Mouse (Mus musculus): ENCODE measurements around the gene Dpp4.
A peak's percentile ranks its signal among the peaks of the same experiment; 100 is the strongest.

Gene Dpp4

DNA sequence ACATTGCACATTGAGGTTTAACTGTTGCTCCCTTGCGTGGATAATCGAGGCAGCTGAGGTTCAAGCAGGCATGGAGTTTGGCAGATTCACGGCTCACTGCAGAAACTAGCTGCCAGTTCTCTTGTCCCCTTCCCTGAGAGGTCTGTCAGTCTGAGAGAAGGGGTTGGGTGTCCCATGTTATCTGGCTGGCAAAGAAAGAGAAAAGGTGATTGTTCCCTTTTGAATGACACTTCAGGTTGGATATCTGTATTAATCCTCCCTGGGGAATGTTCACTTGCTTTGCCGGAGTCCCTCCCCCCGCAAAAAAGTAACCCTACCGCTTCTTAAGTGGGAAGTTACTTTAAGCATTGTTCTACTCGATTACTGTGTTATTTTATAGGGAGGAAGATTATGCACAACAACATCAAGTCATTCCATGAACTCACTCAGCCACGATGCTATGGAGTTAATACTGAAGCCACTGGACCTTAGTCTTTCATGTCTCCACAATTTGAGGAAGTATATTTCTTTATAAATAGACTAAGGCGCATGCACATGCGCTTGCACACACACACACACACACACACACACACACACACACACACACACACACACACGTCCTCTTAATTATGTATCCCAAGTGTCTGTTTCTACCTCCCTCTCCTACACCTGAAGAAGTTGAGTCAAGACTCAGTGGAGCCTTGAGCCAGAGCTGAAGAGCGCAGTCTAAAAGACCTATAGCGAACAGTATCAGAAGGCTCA, at the start of gene Dpp4:
Gene Dpp4, minus strand, starts transcription at position 151 of the 741 bp plus-strand sequence.
- DNase-seq (ENCODE audit: low spot score): no peak

DNA sequence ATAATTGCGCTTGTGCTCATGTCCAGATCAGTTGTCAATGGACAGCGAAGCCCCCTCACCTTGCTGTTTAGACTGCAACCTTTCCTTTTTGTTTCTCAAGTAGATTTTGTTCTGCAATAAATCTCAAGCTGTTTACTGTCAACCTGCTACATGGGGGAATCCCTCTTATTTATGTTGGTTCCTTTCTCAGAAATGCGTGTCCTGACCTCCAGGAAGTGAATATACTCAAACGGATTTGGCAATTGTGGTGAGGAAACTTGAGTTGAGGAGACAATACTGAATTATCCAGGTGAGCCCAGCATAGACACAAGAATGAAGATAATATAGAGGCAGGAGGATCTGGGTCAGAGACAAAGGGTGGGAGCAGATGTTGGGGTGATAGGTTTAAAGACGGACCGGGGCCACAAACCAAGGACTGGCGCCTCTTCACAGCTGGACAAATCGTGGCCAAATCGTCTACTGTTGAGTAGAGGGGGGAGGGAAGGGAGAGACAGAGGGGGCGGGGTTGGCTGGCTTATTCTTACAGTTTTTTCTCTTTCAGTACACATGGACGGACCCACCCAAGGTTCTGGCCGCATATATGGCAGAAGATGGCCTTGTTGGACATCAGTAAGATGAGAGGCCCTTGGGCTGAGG, 48.9 kb upstream of the Dpp4 start:
- no peak for DNase-seq (ENCODE audit: low spot score)

DNA sequence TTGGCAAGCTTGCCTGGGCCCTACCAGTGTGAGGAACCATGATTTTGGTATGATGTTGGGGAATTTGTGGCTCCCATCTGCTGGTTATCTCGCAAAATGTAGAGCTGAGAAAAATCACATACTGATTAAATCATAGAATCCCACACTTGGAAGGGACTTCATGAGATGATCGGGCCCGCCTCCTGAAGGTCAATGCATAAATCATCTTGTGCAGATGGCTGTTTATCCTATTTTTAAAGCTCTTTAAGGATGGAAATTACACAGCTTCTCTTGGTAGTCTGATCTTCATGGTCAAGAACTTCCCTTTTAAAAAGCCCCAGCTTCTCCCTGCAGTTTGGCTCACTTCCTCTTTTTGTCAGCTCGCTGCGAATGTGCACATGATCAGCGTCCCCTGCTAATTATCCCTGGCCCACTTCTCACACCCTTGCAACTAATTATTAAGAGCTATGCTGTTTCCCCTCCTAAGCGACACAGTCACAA, 48.2 kb upstream of the Dpp4 start:
- no peak for DNase-seq (ENCODE audit: low spot score)

DNA sequence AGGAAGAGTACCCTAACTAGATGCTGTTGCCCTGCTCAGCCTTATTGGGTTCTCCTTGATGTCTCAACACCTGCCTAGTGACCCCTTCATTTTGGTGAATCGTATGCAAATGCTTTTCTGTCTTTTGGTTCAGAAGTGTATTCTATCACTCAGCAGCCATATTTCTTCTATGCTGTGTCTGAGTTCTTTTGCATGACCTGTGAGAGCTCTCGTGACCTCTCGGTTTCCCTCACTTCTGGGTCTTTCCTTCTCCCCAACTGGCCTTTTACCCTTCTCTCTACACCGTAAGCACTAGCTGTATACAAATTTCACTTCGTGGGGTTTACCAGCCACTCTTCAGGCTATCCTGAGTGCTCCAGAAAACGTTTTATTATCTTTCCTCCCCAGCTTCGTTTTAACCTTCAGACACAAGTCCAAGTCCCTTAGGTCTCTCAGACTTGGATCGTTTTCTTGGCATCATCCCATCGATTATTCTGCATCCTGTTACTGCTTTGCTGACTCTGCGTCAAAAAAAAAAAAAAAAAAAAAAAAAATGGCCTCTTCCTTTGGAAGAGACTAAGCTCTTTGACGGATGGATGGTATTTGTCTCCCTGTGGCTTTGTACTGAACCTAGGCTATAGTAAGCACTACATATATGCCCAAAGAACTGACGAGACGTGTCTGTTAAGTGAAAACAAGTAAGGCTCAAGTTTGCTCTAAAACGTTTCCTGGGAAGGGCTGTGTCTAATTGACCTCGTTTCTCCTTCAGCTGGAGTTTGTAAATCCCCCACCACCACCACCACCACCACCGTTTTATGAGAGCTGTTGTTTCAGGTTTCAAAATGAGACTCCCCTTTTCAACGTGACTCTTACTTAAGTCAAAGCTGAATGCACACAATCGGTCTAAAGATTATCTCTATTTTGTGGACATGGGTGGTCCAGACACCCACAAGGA, 47.5 kb upstream of the Dpp4 start:
- DNase-seq (ENCODE audit: low spot score): no peak

DNA sequence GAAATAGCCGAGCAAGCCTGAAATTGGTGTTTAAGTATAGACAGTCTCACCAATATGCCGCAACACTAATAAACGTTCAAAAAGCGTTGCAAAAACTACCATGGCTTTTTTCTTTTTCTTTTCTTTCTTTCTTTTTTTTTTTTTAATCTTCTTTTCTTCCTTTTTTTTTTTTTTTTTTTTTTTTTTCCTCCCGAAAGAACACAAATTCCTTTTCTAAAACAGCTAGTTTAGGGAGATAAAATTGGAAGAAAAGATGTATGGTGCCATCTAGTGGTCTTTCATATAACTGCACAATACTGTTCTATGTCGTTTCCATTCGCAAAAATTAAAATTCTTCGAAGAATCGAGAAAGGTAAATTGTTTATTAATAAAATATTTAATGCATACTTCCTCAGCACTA, 46.0 kb upstream of the Dpp4 start:
- DNase-seq (ENCODE audit: low spot score): no peak

DNA sequence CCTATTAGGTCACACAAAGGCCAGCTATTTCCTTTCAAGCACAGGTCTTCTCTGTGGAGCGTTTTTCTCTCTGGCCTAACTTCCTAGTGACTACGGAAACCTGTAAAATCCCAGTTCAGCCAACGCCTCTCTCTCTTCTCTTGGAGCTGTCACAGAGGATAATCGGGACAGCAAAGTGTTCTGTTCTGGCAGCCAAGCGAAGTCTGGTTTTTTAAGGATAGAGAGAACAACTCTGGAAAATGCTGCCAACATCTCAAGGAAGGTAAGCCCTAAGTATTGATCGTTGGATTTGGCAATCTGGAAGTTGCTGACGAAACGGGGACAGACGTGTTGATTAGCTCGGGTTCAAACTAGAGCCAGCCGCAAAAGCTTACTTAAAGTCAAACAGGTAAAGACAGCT, 43.0 kb upstream of the Dpp4 start:
- DNase-seq (ENCODE audit: low spot score): no peak

DNA sequence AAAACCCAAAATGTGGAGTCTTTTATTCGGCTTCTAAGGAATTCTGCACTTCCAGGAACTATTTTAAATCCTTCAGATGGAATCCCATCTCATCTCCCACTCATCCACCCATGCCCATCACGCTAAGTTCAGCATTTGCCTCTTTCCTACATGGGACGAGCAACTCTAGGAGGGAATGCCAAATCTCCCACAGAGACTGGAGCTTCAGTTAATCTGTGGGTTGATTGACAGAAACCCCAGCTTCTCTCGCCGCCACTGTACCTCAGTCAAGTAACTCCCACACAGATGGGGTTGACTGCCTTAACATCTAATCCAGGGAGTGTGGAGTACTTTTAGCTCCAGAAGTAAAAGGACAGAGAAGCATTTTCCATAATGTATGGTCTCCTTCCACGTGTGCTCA, 42.0 kb upstream of the Dpp4 start:
- DNase-seq (ENCODE audit: low spot score): no peak

DNA sequence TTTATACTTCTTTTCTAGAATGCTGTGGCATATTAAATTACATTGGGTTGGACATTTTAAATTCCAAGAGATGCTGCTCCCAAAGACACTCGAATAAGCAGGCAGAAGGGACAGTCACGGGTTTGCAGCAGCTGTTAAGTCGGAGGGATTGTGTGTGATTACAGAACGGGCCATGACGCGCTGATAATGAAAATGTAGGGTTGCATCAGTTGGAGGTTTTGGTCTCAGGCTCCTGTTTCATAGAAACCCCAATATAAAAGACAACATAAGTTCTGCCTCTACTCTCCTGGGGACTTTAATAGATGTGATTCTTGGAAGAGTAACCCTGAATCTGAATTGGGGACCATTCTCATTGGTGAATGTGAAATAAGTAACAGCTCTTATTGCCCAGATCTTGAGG, 38.3 kb upstream of the Dpp4 start:
- DNase-seq (ENCODE audit: low spot score): no peak

DNA sequence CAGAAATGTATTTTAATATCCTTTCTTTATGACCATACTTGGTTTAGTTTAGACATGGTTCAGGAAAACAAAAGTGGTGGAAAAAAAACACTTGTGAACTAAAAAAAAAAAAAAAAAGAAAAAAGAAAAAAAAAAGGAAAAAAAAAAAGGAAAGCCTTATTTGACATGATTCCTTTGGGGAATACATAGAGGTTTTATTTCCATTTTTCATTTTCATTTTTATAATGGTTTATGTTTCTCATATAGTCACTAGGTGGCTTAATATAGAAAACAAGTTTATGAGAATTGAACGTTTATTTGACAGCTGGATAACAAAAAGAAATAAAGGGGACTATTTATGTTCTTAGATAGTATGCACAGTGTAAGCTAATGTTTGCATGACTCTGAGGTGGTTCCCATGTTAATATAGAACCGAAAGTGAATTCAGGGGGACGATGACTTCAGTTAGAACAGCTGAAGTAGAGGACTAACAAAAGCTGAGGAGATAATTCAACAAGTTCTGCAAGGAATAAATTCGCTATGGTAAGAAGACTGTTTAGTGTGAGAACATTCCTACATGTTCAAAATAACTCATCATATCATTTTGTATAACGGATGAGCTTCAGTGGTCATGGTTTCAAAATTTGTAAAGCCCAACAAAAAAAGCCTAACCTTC, 37.8 kb upstream of the Dpp4 start:
- no peak for DNase-seq (ENCODE audit: low spot score)

DNA sequence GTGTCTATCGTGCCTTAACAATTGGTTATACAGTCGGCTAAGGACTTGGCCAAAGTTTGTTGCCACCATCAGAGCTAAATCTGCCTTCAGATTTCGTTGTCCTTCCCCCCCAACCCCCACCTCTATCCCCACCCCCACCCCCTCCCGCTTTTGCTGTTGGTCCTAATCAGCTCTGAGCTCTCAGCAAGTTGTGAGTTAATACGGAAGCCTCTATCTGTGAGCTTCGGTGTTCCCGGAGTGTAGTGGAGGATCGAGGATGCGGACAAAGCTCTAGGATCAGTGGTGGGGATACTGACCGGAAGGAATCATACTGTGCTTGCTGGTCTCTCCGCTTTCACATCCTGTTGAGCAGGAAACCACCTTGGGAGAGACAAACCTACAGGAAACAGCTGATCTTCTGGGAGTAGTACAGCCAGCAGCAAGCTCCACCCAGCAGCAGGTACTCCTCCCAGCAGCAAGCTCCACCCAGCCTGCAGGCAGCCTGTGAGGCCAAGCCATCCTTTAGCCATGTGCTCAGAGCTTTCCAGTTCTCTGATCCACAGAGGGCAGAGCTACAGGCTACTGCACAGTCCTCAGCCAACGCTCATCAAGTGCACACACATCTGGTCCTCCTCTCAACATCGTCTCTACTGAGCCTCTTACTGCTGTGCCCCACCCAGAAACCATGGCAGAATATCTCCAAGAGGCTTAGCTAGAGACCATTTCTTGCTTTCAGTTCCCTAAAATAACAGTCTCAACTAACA, 28.9 kb upstream of the Dpp4 start:
- peak; percentile 54 for DNase-seq (ENCODE audit: low spot score)

DNA sequence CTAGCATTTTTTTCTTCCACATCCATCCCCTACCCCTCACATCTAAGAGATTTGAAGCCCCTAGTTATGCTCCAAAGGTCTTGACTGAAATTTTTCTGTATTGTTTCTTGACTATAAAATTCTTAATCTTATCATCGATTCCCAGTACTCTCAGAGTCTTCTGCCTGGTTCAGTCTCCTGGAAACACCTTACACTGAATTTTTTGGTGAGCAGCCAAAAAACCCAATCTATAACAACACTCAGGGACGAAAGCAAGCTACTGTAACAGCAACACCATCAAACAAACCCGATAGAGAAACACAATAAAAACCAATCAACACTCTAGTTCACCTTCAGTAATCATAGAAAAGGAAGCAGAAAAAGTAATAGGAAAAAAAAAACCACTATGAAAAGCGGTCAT, 28.1 kb upstream of the Dpp4 start:
- DNase-seq (ENCODE audit: low spot score): no peak

DNA sequence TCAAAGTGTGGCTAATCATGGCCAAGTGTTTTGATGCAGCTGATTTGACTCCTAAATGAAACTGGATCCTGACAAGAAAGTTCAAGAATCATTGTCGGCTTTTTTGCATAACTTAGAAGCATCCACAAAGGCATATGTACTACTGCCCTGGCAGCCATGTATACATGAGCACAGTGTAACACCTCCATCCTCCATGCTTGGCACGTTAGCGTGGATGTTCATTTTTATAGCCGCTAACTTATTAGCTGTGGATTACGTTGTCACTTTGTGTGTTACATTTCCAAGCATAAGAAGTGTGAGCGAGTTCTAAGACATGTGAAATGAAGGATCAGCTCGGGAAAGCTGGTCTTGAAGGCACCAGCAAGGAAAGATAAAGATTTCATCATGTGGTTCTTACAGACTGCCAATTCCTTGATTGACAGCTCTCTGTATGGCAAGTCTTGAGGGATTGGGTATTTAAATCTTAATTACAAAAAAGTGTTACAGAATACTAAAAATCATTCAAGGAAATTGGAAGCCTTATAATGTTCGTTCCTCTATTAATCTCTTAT, 19.3 kb upstream of the Dpp4 start:
- DNase-seq (ENCODE audit: low spot score): no peak

DNA sequence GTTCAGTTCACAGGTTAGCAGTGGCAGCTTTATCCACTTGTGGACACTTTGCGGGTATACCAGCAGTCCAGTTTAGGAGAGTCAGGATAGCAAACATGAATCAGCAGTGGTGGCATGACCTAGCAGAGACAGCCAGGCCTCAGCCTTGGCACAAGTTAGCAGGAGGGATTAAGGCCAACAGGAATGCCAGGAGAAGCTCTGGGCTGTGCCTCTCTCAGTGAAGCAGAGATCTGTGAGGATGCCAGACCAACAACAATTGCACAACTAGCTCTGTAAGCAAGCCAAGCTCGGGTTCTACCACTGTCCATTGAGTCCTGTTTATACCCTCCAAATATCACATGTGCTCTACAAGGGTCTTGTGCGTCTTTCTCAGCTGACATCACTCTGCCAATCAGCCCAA, 13.9 kb upstream of the Dpp4 start:
- no peak for DNase-seq (ENCODE audit: low spot score)

DNA sequence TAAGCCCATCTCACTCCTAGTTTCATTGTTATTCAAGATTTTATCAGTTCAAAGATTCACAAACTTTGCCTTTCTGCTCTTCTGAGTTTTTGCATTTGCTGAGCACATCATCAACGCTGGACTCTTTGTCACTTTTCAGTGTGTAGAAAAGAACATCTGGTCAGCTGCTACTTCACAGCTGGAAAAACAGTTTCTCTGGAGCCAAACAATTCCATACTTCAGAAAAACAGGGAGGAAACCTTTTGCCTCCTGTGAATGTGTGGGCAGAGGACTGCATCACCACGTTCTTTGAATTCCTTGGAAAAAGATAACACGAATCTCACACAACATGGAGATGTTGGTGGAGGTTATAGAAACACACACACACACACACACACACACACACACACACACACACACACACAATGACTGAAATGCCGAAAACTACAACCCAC, 11.3 kb upstream of the Dpp4 start:
- no peak for DNase-seq (ENCODE audit: low spot score)

DNA sequence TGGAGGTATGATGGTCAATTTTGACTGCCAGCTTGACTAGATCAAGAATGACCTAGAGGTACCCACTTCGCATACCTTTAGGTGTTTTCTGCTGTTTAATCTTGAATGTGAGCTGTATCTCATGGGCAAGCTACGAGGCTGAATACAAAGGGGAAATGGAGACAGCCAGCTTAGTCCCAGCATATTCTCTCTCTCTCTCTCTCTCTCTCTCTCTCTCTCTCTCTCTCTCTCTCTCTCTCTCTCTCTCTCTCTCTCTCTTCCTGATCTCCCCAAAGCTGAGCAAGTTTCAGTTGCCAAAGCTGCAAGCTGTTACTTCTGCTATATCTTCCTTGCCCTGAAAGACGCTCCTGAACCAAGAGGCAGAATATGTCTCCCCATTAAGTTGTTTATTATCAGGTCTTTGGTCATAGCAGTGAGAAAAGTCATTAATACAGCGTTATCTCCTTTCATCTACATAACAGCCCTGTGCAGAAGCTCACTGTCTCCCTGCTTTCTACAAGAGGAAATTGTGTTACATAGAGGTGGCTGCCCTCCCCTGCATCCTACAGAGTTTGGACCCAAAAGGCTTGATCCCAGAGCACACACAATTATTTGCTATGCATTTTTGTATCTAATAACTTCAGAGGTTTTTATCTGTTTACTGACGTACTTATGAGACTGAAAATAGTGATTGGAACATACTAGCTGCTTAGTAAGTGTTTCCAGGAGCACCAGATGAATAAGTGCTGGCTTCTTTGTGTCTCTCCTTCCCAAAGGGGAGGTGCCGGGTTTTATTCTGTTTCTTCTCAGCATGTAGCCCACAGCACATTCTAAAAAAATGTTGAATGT, 10.7 kb upstream of the Dpp4 start:
- DNase-seq (ENCODE audit: low spot score): no peak

DNA sequence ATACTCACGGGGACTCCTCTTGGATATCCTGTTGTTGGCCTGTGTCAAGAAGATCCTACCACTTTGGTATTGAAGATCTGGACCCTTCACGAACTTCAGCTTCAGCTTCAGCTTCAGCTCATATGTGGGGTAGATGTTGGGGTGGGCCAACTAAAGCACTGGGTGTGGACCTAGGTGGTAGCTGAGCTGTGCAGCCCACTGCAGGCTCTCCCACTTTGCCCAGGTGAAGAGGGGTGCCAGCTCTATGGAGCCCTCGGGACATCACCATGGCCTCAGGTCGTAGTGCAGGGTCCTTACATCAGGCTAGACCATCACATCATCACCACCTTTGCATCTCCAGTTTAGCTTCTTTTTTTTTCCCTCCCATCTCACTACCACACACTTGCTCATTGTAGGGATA, 9.2 kb upstream of the Dpp4 start:
- no peak for DNase-seq (ENCODE audit: low spot score)

DNA sequence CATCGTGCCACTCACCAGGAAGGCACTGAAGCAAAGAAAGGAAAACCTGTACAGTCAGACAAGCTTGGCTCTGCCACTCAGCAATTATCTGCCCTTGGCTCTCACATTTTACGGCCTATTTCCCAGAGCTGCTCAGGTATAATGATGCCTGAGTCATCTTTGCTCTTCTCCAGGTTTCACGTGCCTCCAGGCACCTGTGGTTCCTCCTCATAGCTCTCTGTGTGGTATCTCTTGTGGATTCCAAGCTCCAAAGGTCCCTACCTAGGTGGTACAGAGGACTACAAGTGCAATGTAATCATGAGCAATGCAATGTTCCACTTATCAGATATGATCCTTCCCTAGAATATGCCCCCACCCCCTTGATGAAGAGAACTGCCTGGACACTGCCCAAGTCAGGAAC, 8.0 kb upstream of the Dpp4 start:
- DNase-seq (ENCODE audit: low spot score): no peak

DNA sequence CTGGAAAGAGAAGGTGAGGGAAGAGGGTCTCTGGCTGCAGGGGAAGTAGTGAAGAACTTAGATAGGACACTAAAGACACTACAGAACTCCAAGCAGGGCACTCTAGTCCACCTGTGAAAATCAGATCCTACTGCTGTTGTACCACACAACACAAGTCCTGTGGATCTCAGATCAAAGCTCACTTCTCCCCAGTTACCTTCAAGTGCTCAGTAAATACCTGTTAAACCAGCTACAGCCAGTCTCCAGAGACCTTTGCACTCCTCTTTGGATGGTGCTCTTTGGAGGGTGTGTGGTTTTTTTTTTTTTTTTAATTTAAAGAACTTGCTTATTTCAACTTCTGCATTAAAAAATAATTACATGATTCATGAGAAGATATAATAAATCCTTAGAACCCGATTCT, 5.2 kb upstream of the Dpp4 start:
- DNase-seq (ENCODE audit: low spot score): no peak

DNA sequence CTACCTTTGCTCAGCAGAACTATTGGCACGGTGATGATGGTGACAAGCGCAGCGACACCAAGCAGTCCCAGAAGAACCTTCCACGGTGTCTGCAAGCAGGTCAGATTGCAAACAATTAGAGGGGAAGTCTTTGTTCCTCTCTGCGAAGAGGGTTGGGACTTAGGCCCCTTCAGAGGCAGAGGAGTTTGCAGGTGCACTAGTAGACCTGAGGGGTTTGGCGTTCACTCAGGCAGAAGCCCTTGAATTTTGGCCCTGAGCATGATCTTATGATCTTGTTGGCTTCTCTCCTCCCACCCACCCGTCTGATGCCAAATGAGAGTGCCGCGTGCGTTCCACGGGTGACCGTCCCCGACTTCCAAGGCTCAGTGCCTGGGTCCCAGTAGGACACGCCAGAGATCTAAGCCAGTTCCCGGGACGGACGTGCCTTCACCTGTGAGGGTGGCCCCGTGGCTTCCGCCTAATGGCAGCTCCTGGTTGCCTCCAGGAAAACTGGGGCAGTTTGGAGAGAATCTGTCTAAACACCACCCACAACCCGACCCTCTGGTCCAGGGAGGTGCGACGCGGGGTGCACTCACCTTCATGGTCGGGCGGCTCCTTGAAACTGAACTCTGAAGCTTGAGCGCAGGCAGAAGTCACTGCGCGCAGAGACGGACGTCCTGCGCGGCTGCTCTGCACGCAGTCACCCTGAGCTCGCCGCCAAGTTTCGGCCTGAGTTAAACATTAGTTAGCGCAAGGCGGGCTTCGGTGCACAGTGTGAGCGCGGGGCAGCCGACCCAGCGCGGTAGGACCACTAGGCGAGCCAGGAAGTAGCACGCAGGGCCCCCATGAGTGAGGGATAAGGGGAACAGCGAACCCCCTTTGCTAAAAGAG, 585 bp downstream of the Dpp4 start:
- peak; percentile 76 for DNase-seq (ENCODE audit: low spot score)

All from yolk sac, embryonic 10.5 days (tissue).